ENCODE assay signal across 9 mouse cellular contexts in genomic region chr6:82402501-82403495, GRCm38 (mm10). TPM values are rescaled to one million over a fixed set of nuclear protein-coding genes. Genes with fewer than 3 reads are reported as not detected.
A peak's percentile ranks its signal among the peaks of the same experiment; 100 is the strongest.
DNase-seq lines count a peak whose midpoint lies in the region; ATAC-seq lines count a peak whose summit lies in the region.
"Had no signal": no experiment of that assay in that cellular context is flagged by ENCODE, and none has a peak within 500 bp of the region (broad histone marks: within the 10 kb centered on the region; RNA-seq: fewer than 3 reads in every experiment).

No protein-coding gene starts in this region.

- 2% methylated on average over 34 of the region's 34 CpGs for WGBS in midbrain, embryonic 13.5 days

- ATAC-seq in midbrain, embryonic 13.5 days = peak; percentile 58

- DNase-seq in left cerebral cortex, postnatal 10 days (ENCODE audit: extremely low spot score in 1 of 2, low spot score in 2 of 2) = peak; percentile 27 to 61
- DNase-seq in left cerebral cortex, adult 8-10 months (ENCODE audit: low spot score in 2 of 2) = no peak
- DNase-seq in cerebellum, postnatal 36 days = peak; percentile 28 to 34
- peak; percentile 15 to 25 for DNase-seq in frontal cortex, postnatal 14 days (ENCODE audit: low spot score in 2 of 2)
- peak; percentile 46 for DNase-seq in left cerebral cortex, postnatal 4 days
- no peak for DNase-seq in c-Kit-positive CD71-positive TER-119-positive erythroid progenitor cells, embryonic 14.5 days (ENCODE audit: low spot score)
- no peak for DNase-seq in spleen, postnatal 14 days (ENCODE audit: low spot score in 2 of 2)

- intact Hi-C loops in left cerebral cortex, postnatal 10 days (cut with DNase I) = no loop called here
- intact Hi-C loops in left cerebral cortex, postnatal 4 days (cut with DNase I) = no loop called here

- H3K27ac ChIP-seq in midbrain, embryonic 13.5 days = peak overlapping the region; percentile 71

- H3K27me3 ChIP-seq in midbrain, embryonic 13.5 days = peaks cover 45% of the 10 kb centered on the region

- H3K4me2 ChIP-seq in midbrain, embryonic 13.5 days (replicated peaks) = peak overlapping the region; percentile 74

- H3K9me3 ChIP-seq in midbrain, embryonic 13.5 days = no peaks in the 10 kb centered on the region

- H3K36me3 ChIP-seq in midbrain, embryonic 13.5 days = no peaks in the 10 kb centered on the region

- peak overlapping the region; percentile 43 for H3K4me3 ChIP-seq in midbrain, embryonic 13.5 days (replicated peaks)

- peaks cover 34% of the 10 kb centered on the region for H3K4me1 ChIP-seq in midbrain, embryonic 13.5 days (replicated peaks)

- peak overlapping the region; percentile 59 for H3K9ac ChIP-seq in midbrain, embryonic 13.5 days (replicated peaks)

RNA-seq across cellular contexts. Expression of gene Tacr1, which starts 0.7 kb away (rescaled TPM):
- total RNA-seq in left cerebral cortex, postnatal 10 days (2021) = 1 to 10 TPM; 3.6 to 4.7 TPM
- 1 to 10 TPM; 5.4 to 7.2 (median 5.7) TPM for total RNA-seq in left cerebral cortex, adult 8-10 months (2022)
- 1 to 10 TPM; 5.0 to 6.1 TPM for total RNA-seq in left cerebral cortex, postnatal 4 days (2021)
- 2.2 and 3.5 TPM in 2 replicates for polyA plus RNA-seq in midbrain, embryonic 13.5 days (2015; fragmentation: Nextera tagmentation; extraction: Ambion mirVana)
- total RNA-seq: neutrophil, adult 5-6 weeks had no signal

Comparison
In these comparisons a context has a peak if more than half of its experiments do, and no peak if none do; other contexts are left out.
1. DNase-seq: peak in left cerebral cortex, postnatal 10 days (2 of 2), cerebellum, postnatal 36 days (2 of 2), frontal cortex, postnatal 14 days (2 of 2) and left cerebral cortex, postnatal 4 days (single experiment); none in left cerebral cortex, adult 8-10 months (0 of 2), c-Kit-positive CD71-positive TER-119-positive erythroid progenitor cells, embryonic 14.5 days (single experiment) and spleen, postnatal 14 days (0 of 2).